Mouse (Mus musculus): ENCODE data around the gene Ceacam10.
"Not testable (repeated sequence)": the region's sequence is repeated elsewhere in the genome, so short reads cannot be mapped to it uniquely, and the experiment has no call there.

The Ceacam10 gene

DNA sequence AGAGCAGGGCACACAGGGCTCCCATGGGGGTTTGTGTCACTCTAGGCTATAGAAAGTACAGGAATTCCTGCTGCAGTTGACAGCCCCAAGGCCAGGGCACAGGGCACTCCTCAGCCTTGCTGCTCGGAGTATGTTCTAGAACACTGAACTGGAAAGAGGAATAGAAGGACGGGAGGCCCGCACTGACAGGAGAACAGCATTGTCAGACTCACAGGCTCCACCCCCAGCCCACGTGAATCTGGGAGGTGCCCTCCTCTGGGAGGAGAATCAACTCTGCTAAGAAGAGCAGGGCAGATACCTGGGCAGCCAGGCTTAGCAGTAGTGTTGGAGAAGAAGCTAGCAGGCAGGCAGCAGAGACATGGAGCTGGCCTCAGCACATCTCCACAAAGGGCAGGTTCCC is at the start of gene Ceacam10:
Gene Ceacam10, plus strand, starts transcription at position 289 of the 400 bp plus-strand sequence.
- DNase-seq = not testable (repeated sequence)

DNA sequence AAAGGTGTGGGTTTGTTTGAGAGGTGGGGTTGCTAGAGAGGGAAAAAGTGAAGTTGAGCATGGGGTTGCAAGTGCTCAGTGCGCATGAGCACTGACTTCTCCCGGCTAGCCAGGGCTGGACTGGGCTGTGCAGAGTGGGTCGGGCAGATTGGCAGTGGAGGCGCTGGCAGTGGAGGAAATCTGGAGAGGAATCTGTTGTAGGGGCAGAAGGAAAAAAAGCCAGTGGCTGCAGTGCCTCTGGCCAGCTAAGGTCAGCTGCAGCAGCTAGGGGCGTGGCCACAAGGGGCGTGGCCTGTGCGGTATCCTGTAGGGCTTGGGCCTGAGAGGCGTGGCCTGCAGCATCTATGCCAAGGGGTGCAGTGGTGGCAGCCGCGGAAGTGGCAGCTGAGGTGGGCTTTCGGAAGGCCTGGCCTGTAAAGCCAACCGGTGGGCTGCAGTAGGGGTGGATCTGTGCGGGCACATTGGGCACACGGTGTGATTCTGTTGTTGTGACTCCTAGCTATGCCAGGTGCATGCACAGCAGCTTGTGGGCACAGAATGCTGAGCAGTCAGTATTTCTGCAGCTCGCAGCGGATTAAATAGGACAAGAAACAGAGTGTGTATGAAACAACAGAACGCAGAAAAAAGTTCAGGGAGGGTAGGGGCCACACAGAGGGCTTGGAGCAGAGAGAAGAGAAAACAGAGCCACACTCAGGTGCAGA is 40.9 kb upstream of the Ceacam10 start:
- DNase-seq = peak; percentile 4 to 25

DNA sequence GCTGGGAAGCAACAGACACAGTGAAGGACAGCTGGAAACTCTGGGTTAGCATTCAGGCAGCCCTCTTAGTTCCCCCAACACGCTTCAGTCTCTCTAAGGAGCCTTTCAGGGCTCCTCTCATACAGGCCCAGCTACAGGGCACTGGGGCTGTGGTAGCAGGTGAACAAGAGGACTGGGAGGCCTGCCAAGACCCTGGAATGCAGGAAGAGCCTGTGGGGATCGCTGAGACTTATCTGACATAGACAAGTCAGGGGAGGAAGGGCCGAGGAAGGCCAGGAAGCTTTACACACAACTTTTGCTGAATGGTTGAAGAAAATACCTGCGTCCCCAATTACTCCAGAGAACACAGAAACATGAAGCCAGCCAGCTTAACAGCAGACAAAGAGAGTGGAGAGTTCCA is 26.3 kb upstream of the Ceacam10 start:
- DNase-seq = no peak

DNA sequence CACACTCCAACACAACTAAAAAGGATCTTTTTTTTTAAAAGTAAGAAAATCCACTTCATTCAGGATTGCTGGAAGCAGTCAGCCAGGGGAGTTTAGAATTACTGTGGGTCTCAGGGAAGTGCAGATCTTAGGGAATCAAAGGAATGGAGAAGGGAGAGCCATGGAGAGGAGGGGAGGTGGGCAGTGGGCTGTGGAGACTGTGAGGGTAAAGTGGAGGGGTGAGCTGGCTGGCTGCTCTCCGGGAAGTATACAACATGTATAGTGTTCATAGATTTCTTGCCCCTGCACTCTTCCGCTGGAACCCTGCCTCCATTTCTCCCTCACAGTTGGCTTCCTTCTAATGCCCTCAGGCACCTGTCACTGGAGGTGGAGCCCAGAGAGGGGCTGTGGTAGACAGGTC is 25.4 kb upstream of the Ceacam10 start:
- DNase-seq = no peak

DNA sequence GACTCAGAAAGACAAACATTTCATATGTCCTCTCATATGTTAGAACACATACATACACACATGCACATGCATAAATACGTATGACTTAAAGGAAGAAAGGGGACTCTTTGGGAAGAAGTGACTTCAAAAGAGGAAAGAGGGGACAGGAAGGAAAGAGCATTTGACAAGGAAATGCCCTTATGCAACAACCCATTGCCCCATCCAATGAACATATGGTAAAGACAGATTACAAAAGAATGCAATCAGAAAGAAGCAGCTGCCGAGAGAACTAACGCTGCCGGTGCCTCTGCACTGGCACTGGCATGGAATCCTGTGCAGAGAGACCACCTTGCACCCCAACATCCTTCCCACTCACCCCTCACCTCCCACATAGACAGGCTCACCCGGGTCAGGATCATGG is 23.5 kb upstream of the Ceacam10 start:
- DNase-seq = no peak

DNA sequence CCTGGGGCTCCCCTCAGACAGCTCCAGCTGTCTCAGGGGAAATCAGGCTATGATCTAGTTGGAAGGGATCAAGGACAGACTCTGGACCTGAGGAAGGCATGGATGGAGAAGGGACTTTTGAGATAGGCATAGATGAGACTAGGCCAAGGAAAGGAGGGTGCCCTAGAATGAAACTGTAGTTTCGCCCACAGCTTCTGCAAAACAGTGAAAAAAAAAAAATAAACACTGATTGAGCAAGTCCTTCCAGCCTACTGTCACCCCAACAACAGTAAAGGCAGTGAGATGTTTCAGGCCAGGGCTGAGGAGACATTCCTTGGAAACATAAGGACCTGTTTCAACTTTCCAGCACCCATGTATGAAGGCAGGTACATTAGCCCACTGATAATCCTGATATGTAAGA is 18.5 kb upstream of the Ceacam10 start:
- no peak for DNase-seq

DNA sequence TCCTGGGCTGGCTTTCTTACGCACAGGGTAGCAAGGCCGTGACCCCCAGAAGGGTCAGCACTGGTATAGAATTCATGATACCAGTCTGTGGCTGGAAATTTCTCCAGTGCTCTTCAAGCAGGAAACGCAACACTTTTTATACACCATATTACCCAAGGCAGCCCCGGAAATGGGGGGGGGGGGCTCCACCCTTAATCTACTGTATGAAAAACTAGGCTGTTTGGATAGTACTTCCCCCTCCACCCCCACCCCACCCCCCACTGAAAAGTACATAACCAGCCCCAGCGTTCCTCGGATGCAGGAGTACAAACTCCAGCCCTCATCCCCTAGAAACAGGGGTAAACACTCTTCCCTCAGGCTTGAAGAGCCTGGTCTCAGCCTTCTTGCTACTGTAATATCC is 16.8 kb upstream of the Ceacam10 start, which contains the start of gene Cd177:
Gene Cd177, minus strand, starts transcription at position 101 of the 400 bp plus-strand sequence.
- DNase-seq = no peak

DNA sequence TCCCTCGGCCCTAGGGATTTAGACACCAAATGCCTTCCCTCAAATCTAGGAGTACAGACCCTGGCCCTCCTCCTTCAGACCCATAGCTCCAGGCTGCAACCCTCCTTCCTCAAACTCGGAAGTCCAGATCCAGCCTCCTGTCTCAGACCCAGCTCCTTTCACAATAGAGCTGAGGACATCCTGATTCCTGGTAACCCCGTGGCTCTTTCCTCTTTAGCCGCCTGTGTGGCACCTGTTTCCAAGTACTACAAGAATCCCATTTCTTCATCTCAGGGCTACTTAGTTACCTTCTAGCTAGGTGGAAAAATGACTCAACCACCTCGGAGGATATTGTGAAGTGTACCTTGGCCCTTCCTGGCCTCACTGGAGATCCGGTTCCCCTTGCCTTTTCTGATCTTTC is 15.8 kb upstream of the Ceacam10 start:
- no peak for DNase-seq

DNA sequence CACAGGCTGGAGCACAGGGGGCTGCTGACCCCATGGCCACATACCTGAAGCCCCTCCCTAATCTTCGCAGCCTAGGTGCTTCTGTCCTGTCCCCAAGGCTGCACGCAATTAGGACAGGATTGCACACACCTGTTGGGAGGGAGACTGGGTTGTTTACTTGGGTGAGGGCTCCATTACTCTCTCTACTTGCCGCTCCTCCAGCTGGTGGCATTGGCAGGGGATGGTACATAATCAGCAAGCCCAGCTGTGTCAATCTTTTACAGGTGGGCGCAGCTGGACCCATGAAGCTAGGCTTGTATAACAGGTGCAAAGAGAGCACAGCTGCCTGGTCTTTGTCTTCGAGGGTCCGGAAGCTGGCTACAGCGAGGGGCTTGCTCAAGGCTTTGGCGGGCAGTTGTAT is 14.4 kb upstream of the Ceacam10 start:
- no peak for DNase-seq

DNA sequence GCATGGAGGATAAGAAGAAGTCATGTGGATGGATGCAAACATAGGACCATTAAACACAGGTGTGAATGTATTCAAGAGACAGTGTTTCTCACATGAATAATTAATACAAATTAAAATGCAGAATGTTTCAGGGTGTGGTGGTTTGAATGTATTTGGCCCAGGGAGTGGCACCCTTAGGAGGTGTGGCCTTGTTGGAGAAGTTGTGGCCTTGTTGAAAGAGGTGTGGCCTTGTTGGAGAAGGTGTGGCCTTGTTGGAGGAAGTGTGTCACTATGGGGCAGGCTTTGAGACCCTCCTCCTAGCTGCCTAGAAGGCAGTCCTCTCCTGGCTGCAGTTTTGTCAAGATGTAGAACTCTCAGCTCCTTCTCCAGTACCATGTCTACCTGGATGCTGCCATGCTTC is 5.6 kb upstream of the Ceacam10 start:
- no peak for DNase-seq

DNA sequence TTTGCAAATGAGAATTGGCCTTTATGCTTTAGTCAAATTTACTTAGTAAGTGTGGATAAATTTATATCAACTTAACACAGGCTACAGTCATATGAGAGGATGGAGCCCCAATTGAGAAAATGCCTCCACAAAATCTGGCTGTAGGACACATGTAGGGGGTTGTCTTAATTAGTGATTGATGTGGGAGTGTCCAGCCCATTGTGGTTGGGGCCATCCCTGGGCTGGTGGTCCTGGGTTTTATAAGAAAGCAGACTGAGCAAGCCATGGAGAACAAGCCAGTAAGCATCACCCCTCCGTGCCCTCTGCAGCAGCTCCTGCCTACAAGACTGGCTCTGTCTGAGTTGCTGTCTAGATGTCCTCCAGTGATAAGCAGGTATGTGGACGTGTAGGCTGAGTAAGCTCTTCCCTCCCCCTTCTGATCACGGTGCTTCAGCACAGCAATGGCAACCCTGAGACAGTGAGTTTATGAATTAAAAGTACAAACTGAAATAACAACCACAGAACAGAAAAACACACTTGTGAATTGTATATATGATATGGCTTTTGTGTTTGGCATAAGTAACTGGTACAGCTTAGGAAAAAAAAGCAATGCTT is 3.0 kb upstream of the Ceacam10 start:
- DNase-seq = no peak

DNA sequence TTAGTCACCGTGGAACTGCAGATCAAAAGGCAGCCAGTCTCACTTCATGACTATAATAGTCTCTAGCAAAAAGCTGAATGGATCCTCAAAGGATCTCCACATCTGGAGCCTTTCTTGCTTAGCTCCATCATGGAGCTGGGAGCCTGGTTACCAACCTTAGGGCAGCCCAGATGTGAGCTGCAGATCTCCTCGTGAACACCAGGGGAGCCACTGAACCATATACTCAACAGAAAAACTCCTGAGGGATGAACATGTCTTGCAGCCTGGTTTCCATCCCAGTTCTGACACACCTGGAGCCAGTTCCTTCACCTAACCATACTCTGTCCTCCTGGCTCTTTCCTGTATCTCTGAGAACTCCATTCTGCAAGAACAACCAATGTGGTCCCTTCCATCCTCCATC is 861 bp upstream of the Ceacam10 start:
- DNase-seq = no peak

DNA sequence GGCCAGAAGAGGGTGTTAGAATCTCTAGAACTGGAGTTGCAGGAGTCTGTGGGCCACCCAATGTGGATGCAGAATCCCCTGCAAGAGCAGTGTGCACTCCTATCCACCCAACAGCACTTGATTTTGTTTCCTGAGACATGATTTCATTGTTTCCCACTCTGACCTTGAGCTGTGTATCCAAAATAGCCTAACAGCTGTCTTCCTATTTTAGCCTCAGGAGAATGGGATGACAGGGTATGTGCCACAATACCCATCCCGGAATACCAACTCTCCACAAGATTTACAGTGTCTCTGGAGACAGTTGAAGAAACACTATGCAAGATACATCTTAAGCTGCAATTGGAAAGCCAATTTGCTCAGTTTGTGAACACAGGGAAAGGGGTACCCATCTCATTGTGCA is 20.9 kb downstream of the Ceacam10 start:
- no peak for DNase-seq

DNA sequence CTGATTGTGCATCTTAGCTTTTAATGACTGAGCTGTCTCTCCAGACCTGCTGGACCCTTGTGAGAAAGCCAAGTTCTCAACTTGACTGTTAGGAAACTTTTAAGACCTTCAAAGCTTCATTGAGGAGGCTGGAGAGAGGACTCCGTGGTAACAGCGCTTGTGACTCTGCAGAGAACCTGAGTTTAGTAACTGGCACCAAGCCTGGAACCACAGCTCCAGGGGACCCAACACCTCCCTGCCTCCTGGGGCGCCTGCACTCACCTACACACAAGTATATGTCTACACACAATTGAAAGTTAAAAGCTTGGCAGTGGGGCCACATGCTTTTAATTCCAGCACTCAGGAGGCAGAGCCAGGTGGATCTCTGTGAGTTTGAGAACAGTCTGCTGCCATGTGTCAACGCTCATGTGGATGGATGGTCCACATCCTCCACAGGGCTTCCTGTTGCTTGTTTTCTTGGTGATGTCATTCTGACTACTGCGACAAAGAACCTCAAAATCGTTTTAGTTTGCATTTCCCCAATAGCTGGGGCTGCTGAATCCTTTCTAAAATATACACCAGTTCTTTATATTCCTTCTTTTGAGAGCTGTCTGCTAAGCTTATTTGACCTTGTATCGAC is 25.3 kb downstream of the Ceacam10 start:
- no peak for DNase-seq

DNA sequence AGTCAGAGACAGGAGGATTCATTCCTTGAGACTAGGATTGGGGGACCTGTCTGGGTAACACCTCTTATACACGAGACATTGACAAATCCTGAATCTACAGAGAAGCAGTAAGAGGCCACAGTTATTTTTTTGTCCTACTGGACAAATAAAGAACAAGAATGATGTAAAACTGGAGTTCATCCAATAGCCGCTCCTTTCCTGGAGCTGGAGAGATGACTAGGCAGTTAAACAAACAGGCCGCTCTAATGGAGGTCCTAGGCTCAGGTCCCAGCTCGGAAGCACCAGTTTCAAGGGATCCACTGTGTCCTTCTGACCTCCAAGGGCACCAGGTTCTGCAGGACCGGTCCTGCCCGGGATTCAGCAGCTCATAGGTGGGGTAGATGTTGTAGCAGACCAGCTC is 27.8 kb downstream of the Ceacam10 start:
- no peak for DNase-seq

DNA sequence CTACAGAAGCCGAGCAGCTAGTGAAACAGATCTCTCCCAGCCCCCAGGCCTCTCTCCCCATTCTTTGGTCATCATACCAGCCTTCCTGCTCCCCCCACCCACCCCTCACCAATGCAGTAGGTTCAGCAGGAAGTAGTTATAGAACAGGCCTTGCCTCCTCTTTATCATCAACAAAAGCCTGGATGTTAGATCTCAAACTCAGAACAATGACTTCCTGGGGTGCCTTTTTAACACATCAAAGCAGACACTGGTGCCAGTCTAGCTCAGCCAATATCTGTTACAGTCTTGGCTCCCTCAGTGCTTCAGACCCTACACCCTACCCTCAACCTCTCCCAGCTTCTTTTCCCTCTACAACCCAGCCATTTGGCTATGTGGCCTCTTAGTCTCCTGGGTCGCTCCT is 32.0 kb downstream of the Ceacam10 start:
- no peak for DNase-seq

DNA sequence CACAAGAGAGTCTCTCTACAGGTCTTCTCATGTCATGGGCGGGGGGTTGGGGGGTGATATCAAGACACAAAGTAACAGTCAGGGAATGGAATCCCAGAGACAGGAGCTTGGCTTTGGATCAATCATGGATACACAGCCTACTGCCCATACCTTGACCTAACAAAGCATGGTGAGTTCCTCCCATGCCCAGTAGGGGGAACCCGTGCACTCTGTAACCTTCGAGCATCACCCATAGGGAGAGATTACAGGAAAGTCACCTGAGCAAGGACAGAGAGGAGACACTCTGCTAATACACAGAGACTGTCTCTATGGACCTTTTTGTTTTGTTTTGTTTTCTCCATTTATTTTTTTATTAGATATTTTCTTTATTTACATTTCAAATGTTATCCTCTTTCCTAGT is 40.5 kb downstream of the Ceacam10 start:
- DNase-seq = peak; percentile 70 to 78

DNA sequence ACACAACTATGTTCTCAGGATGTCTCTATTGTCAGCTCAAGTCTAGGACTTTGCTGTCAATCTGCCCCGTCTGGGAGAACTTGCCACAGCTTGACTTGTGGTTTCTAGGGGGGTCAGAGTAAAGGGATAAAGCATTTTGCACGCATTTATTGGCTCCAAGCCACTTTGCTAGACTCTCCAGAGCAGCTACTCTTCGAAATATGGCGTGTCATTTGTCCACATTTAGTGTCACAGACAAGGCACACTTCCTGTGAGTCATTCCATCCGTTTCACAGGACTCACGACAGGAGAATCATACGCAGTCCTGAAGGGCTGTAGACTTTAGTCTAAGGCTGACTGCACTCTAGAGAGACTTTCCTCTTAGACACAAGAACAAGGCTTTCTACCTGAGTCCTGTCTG is 47.4 kb downstream of the Ceacam10 start:
- no peak for DNase-seq

DNA sequence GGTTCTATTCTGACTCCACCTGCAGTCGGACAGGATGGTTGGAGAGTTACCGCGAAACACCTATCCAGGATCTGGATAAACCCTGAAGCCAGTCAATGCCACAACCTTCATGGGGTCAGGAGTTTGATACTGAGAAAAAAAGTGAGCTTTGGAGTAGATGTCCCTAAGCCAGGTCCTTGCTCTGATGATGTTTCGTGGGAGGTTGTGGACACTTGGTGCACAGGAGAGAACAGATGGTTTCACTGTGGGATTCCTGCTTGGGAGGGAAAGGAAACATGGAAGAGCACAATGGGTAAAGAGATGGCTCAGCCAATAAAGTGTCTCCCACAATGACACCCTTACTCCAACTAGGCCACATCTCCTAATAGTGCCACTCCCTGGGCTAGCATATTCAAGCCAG is 50.2 kb downstream of the Ceacam10 start:
- no peak for DNase-seq
